Mouse (Mus musculus): ENCODE measurements around the gene Syngr2. TPM values are rescaled to one million over a fixed set of nuclear protein-coding genes. Genes with fewer than 3 reads are reported as not detected.
"Not testable (repeated sequence)": the region's sequence is repeated elsewhere in the genome, so short reads cannot be mapped to it uniquely, and the experiment has no call there.

Gene Syngr2
- total RNA-seq, 1 experiment from 2014 or later = 93.0 TPM

GRCm38 (mm10) chr11:117803166-117803688, 6.2 kb upstream of the Syngr2 start:
- no peak for ATAC-seq (replicated peaks; ENCODE audit: low read depth, poor library complexity, severe bottlenecking)

- no peak for ATAC-seq (replicated peaks; ENCODE audit: low read depth, poor library complexity, severe bottlenecking)
These were observed 2.7 kb upstream of the Syngr2 start for GRCm38 (mm10) chr11:117806781-117807180.

GRCm38 (mm10) chr11:117810401-117811046, 1.1 kb downstream of the Syngr2 start:
- peak; percentile 75 for ATAC-seq (replicated peaks; ENCODE audit: low read depth, poor library complexity, severe bottlenecking)

- no peak for ATAC-seq (replicated peaks; ENCODE audit: low read depth, poor library complexity, severe bottlenecking)
These were observed 4.4 kb downstream of the Syngr2 start for GRCm38 (mm10) chr11:117813867-117814266.

GRCm38 (mm10) chr11:117814704-117815366, 5.4 kb downstream of the Syngr2 start:
- ATAC-seq (replicated peaks; ENCODE audit: low read depth, poor library complexity, severe bottlenecking) = no peak

GRCm38 (mm10) chr11:117815850-117816249, 6.4 kb downstream of the Syngr2 start:
- not testable (repeated sequence) for ATAC-seq (replicated peaks; ENCODE audit: low read depth, poor library complexity, severe bottlenecking)

GRCm38 (mm10) chr11:117816389-117816996, 7.0 kb downstream of the Syngr2 start:
- no peak for ATAC-seq (replicated peaks; ENCODE audit: low read depth, poor library complexity, severe bottlenecking)

GRCm38 (mm10) chr11:117819095-117819494, 9.6 kb downstream of the Syngr2 start:
- ATAC-seq (replicated peaks; ENCODE audit: low read depth, poor library complexity, severe bottlenecking) = no peak

- ATAC-seq (replicated peaks; ENCODE audit: low read depth, poor library complexity, severe bottlenecking) = no peak
These were observed 10.7 kb downstream of the Syngr2 start for GRCm38 (mm10) chr11:117820173-117820572.

- no peak for ATAC-seq (replicated peaks; ENCODE audit: low read depth, poor library complexity, severe bottlenecking)
These were observed 12.4 kb downstream of the Syngr2 start for GRCm38 (mm10) chr11:117821868-117822267.

- no peak for ATAC-seq (replicated peaks; ENCODE audit: low read depth, poor library complexity, severe bottlenecking)
These were observed 13.3 kb downstream of the Syngr2 start for GRCm38 (mm10) chr11:117822728-117823241.

- ATAC-seq (replicated peaks; ENCODE audit: low read depth, poor library complexity, severe bottlenecking) = no peak
These were observed 13.9 kb downstream of the Syngr2 start for GRCm38 (mm10) chr11:117823411-117823810.

GRCm38 (mm10) chr11:117824060-117824969, 14.8 kb downstream of the Syngr2 start:
- peak; percentile 44 for ATAC-seq (replicated peaks; ENCODE audit: low read depth, poor library complexity, severe bottlenecking)

- ATAC-seq (replicated peaks; ENCODE audit: low read depth, poor library complexity, severe bottlenecking) = peak; percentile 36
These were observed 16.0 kb downstream of the Syngr2 start, which contains the start of the genes Afmid and Tk1 for GRCm38 (mm10) chr11:117825333-117826101. Gene Afmid (plus strand): TSS chr11:117825924. Gene Tk1 (minus strand): TSS chr11:117826092.

GRCm38 (mm10) chr11:117826164-117826563, 16.7 kb downstream of the Syngr2 start:
- ATAC-seq (replicated peaks; ENCODE audit: low read depth, poor library complexity, severe bottlenecking) = no peak

- ATAC-seq (replicated peaks; ENCODE audit: low read depth, poor library complexity, severe bottlenecking) = no peak
These were observed 17.4 kb downstream of the Syngr2 start for GRCm38 (mm10) chr11:117826916-117827315.

- ATAC-seq (replicated peaks; ENCODE audit: low read depth, poor library complexity, severe bottlenecking) = no peak
These were observed 17.9 kb downstream of the Syngr2 start for GRCm38 (mm10) chr11:117827386-117827785.

GRCm38 (mm10) chr11:117828149-117828887, 18.9 kb downstream of the Syngr2 start:
- ATAC-seq (replicated peaks; ENCODE audit: low read depth, poor library complexity, severe bottlenecking) = no peak

Measured in common myeloid progenitor, adult 5-6 weeks (primary cell).